Mouse (Mus musculus) CH12.LX (cell line): Measurements from ENCODE around the gene Gm21762. TPM values are rescaled to one million over a fixed set of nuclear protein-coding genes. Genes with fewer than 3 reads are reported as not detected.
"Not testable (repeated sequence)": the region's sequence is repeated elsewhere in the genome, so short reads cannot be mapped to it uniquely, and the experiment has no call there.

Experiments
- DNase-seq: peaks from one replicate; pipeline ENCODE4 v3.0.0-alpha.2; 2013; ENCODE audit errors: extremely low read depth
- H3K27ac ChIP-seq: 2 replicates; pipeline ENCODE4 v1.5.1; 2012; ENCODE audit warnings: low read depth, mild to moderate bottlenecking, control low read depth, moderate library complexity; ENCODE audit not compliant: insufficient read depth
- H3K27me3 ChIP-seq: replicated peaks from 2 replicates; pipeline ENCODE3; 2012; ENCODE audit warnings: inconsistent platforms
- H3K36me3 ChIP-seq, 2 experiments: replicated peaks in 1 of 2; 2 replicates each; pipeline versions ENCODE3 to v1.6.1; 2012; ENCODE audit warnings: inconsistent platforms in 1 of 2, low read length in 1 of 2, mild to moderate bottlenecking in 1 of 2, mixed read lengths in 1 of 2, moderate library complexity in 1 of 2; ENCODE audit not compliant: control insufficient read depth in 1 of 2, insufficient read depth in 1 of 2
- H3K4me1 ChIP-seq, 2 experiments: 2 replicates each; pipeline ENCODE4 v1.6.1; 2012; ENCODE audit warnings: inconsistent platforms in 1 of 2, moderate library complexity in 1 of 2; ENCODE audit not compliant: insufficient read depth in 2 of 2, control insufficient read depth in 1 of 2
- H3K4me2 ChIP-seq: 2 replicates; pipeline ENCODE4 v1.6.1; 2012; ENCODE audit warnings: low read depth, mild to moderate bottlenecking, control low read depth; ENCODE audit not compliant: poor library complexity, insufficient read depth, severe bottlenecking
- H3K4me3 ChIP-seq, 3 experiments: fragments of 150-350 bp in 1 of 3; sonication (generic) in 1 of 3; replicated peaks in 1 of 3; 2 replicates each; pipeline versions ENCODE3 to v1.5.1; 2011 to 2012; ENCODE audit warnings: low read depth in 2 of 3, low read length in 2 of 3, mild to moderate bottlenecking in 2 of 3, moderate library complexity in 2 of 3, control low read depth in 1 of 3, improper control_type of control experiment in 1 of 3, inconsistent platforms in 1 of 3, mixed read lengths in 1 of 3; ENCODE audit not compliant: poor library complexity in 1 of 3
- H3K79me2 ChIP-seq: replicated peaks from 2 replicates; pipeline ENCODE4 v1.6.1; 2012; ENCODE audit warnings: mild to moderate bottlenecking, moderate library complexity; ENCODE audit not compliant: control insufficient read depth, poor library complexity, insufficient read depth, severe bottlenecking; ENCODE audit errors: extremely low read depth
- H3K9ac ChIP-seq: 2 replicates; pipeline ENCODE4 v1.6.1; 2012; ENCODE audit warnings: low read depth, mild to moderate bottlenecking, control low read depth, moderate library complexity; ENCODE audit not compliant: insufficient read depth
- H3K9me3 ChIP-seq: replicated peaks from 2 replicates; pipeline ENCODE3; 2012; ENCODE audit warnings: low read length, inconsistent platforms, mixed read lengths
- BHLHE40 ChIP-seq: IDR thresholded peaks from 2 replicates; pipeline ENCODE4 v1.6.1; 2011; ENCODE audit warnings: mild to moderate bottlenecking, low read depth, low read length, improper control_type of control experiment
- EP300 ChIP-seq: IDR thresholded peaks from 2 replicates; pipeline ENCODE4 v1.6.1; 2011; ENCODE audit warnings: low read length, improper control_type of control experiment
- ETS1 ChIP-seq: conservative IDR thresholded peaks from 2 replicates; pipeline ENCODE4 v1.6.1; 2012; ENCODE audit warnings: low read depth, mild to moderate bottlenecking, inconsistent platforms, low read length, improper control_type of control experiment, moderate library complexity
- IRF4 ChIP-seq: IDR thresholded peaks from 2 replicates; pipeline ENCODE4 v1.6.1; 2014; ENCODE audit warnings: low read depth, mild to moderate bottlenecking, inconsistent platforms, low read length, improper control_type of control experiment
- MEF2A ChIP-seq: IDR thresholded peaks from 2 replicates; pipeline ENCODE4 v1.6.1; 2014; ENCODE audit warnings: low read depth, mild to moderate bottlenecking, inconsistent platforms, low read length, improper control_type of control experiment, borderline replicate concordance
- NELFE ChIP-seq: IDR thresholded peaks from 2 replicates; pipeline ENCODE4 v1.6.1; 2011; ENCODE audit warnings: low read depth, low read length, improper control_type of control experiment
- POLR2A ChIP-seq: IDR thresholded peaks from 2 replicates; pipeline ENCODE4 v1.6.1; 2011; ENCODE audit warnings: low read depth, mild to moderate bottlenecking, improper control_type of control experiment, low read length
- RCOR1 ChIP-seq: conservative IDR thresholded peaks from 2 replicates; pipeline ENCODE4 v1.6.1; 2012; ENCODE audit warnings: low read depth, mild to moderate bottlenecking, inconsistent platforms, low read length, improper control_type of control experiment
- TBP ChIP-seq: conservative IDR thresholded peaks from 2 replicates; pipeline ENCODE4 v1.6.1; 2011; ENCODE audit warnings: low read depth, low read length, improper control_type of control experiment
- TCF12 ChIP-seq: IDR thresholded peaks from 2 replicates; pipeline ENCODE4 v1.6.1; 2014; ENCODE audit warnings: low read depth, mild to moderate bottlenecking, inconsistent platforms, low read length, improper control_type of control experiment
- UBTF ChIP-seq: IDR thresholded peaks from 2 replicates; pipeline ENCODE4 v1.6.1; 2012; ENCODE audit warnings: low read depth, mild to moderate bottlenecking, inconsistent platforms, low read length, improper control_type of control experiment, moderate library complexity
- ZNF384 ChIP-seq: IDR thresholded peaks from 2 replicates; pipeline ENCODE4 v1.6.1; 2012; ENCODE audit warnings: low read depth, low read length, improper control_type of control experiment, inconsistent platforms
- dilution Hi-C: fragments of 300-500 bp; cut with MboI; formaldehyde crosslinking; loops from 2 replicates; pipeline ENCODE4 v1.14.3; 2020; ENCODE audit warnings: low sequenced_read_pairs; ENCODE audit not compliant: extremely low pct_unique_long_range_greater_than_20kb, extremely low pct_ligation_motif_present
- in situ Hi-C: fragments of 300-500 bp; cut with MboI; formaldehyde crosslinking; loops from 3 replicates; pipeline ENCODE4 v1.14.3; 2019; ENCODE audit warnings: low sequenced_read_pairs, low pct_ligation_motif_present, low pct_unique_long_range_greater_than_20kb, mixed read lengths
- polyA plus RNA-seq: library from polyadenylated mRNA; unstranded; fragments of >175 nt; gene quantifications from 2 replicates; pipeline ENCODE4 v1.2.1, GENCODE M21; 2012; ENCODE audit warnings: low read depth; ENCODE audit not compliant: insufficient read length
- total RNA-seq, 2 experiments: library from RNA; depleted of rRNA; stranded (reverse); fragments of 300-350 nt in 1 of 2; fragments of >200 nt in 1 of 2; gene quantifications; 2 replicates each; pipeline ENCODE4 v1.2.3; 2012 to 2014

The Gm21762 gene
- total RNA-seq (2012; rRNA removed) (1.4 and 2.4 TPM in 2 replicates), total RNA-seq (2014; rRNA removed) (20.0 and 20.3 TPM in 2 replicates), polyA plus RNA-seq (11.1 and 16.4 TPM in 2 replicates)

DNA sequence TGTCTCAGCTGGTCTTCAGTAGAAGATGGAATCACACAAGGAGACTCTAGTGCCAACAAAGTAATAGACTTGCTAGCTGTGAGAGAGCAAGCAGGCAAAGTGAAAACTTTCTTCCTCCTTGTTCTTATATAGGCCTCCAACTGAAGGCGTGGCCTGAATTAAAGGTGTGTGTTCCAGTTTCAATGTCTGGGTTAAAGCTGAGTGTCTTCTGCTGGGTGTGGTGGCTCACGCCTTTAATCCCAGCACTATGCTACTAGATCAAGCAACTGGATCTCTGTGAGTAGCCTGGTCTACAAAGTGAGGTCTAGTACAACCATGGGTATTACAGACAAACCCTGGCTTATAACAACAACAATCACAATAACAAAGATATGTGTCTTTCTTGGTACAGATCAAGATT lies at the start of gene Gm21762:
Gene Gm21762, minus strand, starts transcription at position 101 of the 400 bp plus-strand sequence.
- DNase-seq, in situ Hi-C loops, H3K4me3 ChIP-seq, H3K27ac ChIP-seq, dilution Hi-C loops, H3K79me2 ChIP-seq, H3K36me3 ChIP-seq, H3K27me3 ChIP-seq, H3K9me3 ChIP-seq, H3K9ac ChIP-seq, H3K4me2 ChIP-seq, H3K4me1 ChIP-seq: not testable (repeated sequence)

GRCm38 (mm10) chr13:120262870-120263269 lies 47.1 kb upstream of the Gm21762 start, which contains the start of gene AF067061:
AF067061 (plus strand) TSS chr13:120263114.
- H3K27ac ChIP-seq, in situ Hi-C loops, H3K9me3 ChIP-seq, H3K36me3 ChIP-seq, dilution Hi-C loops, H3K27me3 ChIP-seq, H3K79me2 ChIP-seq, DNase-seq: not testable (repeated sequence)
- peak within 1 kb of the TSS; percentile 56; the same call in 1 of the 2 replicates for H3K4me2 ChIP-seq
- H3K4me3 ChIP-seq: peak within 1 kb of the TSS in 2 of 3 experiments; percentile 31 to 54
- H3K4me1 ChIP-seq: peaks cover 8 to 24% of the 10 kb centered on the region in 2 experiments
- TF ChIP-seq TBP: peak; percentile 81
- peak; percentile 70 for TF ChIP-seq POLR2A
- H3K9ac ChIP-seq: peak within 1 kb of the TSS; percentile 82

- Histone ChIP-seq H3K4me2 (peak overlapping the region; percentile 88), H3K9ac (peak overlapping the region; percentile 43), H3K4me3 (peak overlapping the region in 1 of 3 experiments; percentile 28), H3K27ac (peak overlapping the region; percentile 100), H3K4me1 (peaks cover 8 to 30% of the 10 kb centered on the region in 2 experiments)
- H3K79me2 ChIP-seq, dilution Hi-C loops, H3K36me3 ChIP-seq, in situ Hi-C loops, H3K27me3 ChIP-seq, H3K9me3 ChIP-seq: not testable (repeated sequence)
- peak; percentile 55; the same call in 1 of the 2 replicates for TF ChIP-seq UBTF
- TF ChIP-seq RCOR1: 0 out of 2 replicates have a peak, but pooled peaks have one; percentile 33
- peak; percentile 36 for TF ChIP-seq POLR2A
- peak; percentile 82 for TF ChIP-seq IRF4
- TF ChIP-seq TCF12: peak; percentile 66
- TF ChIP-seq TBP: peak; percentile 40; the same call in 1 of the 2 replicates
- peak; percentile 38; the same call in 1 of the 2 replicates for TF ChIP-seq BHLHE40
- TF ChIP-seq EP300: peak; percentile 76
- peak; percentile 68 for TF ChIP-seq ZNF384
- TF ChIP-seq ETS1: peak; percentile 53; the same call in 1 of the 2 replicates
- TF ChIP-seq NELFE: peak; percentile 28; the same call in 1 of the 2 replicates
- TF ChIP-seq MEF2A: peak; percentile 74; the same call in 1 of the 2 replicates
- DNase-seq: peak; percentile 65
Observed at GRCm38 (mm10) chr13:120259718-120260117, 44.0 kb upstream of the Gm21762 start.
